Mouse (Mus musculus) bone marrow, adult 2 months (tissue): Measurements from ENCODE around the gene Gsk3b.

Source experiments
- CTCF ChIP-seq: fragments of 200-500 bp; IDR thresholded peaks from 2 replicates; pipeline ENCODE4 v1.5.1; 2011; ENCODE audit warnings: low read length, control low read depth; ENCODE audit not compliant: control insufficient read depth, insufficient read depth
- POLR2A ChIP-seq: fragments of 200-500 bp; IDR thresholded peaks from 2 replicates; pipeline ENCODE4 v1.6.1; 2011; ENCODE audit warnings: low read depth, mild to moderate bottlenecking, control low read depth, low read length, borderline replicate concordance; ENCODE audit not compliant: control insufficient read depth

DNA sequence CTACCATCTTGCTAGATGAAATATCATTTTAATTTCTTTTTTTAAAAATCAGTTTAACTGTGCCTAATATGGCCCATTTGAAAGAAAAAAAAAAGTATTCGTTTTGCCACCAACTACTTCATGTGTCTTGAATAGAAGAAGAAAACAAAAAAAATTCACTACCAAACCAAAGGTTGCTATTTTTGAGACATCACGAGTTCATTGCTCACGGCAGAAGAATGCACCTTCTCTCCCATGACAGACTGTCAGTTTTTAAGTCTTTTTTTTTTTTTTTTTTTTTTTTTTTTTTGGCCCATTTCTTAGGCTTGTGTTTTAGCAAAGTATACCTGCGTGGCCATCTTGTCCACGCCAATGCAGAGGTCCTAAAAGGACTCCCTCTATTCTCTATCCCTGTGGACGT lies 155.3 kb downstream of the Gsk3b start:
- TF ChIP-seq POLR2A (no peak), CTCF (no peak)
